Mouse (Mus musculus) liver, adult (tissue): Measurements from ENCODE around the gene Ksr2.

Experiments used
- GATA4 ChIP-seq: IDR thresholded peaks from 2 replicates; pipeline ENCODE4 v1.6.1; 2014; ENCODE audit warnings: mild to moderate bottlenecking, low read length; ENCODE audit not compliant: insufficient replicate concordance

The Ksr2 gene

GRCm38 (mm10) chr5:117413507-117414501, at the start of gene Ksr2:
Gene Ksr2, plus strand, starts transcription at chr5:117414000.
- no peak for TF ChIP-seq GATA4

GRCm38 (mm10) chr5:117364821-117365220, 49.0 kb upstream of the Ksr2 start:
- no peak for TF ChIP-seq GATA4

- TF ChIP-seq GATA4 = 0 out of 2 replicates have a peak, but pooled peaks have one; percentile 54
These were observed 47.8 kb upstream of the Ksr2 start for GRCm38 (mm10) chr5:117365904-117366561.

GRCm38 (mm10) chr5:117367206-117367605, 46.6 kb upstream of the Ksr2 start:
- TF ChIP-seq GATA4 = no peak

- no peak for TF ChIP-seq GATA4
These were observed 43.2 kb upstream of the Ksr2 start for GRCm38 (mm10) chr5:117370592-117370991.

- no peak for TF ChIP-seq GATA4
These were observed 40.4 kb upstream of the Ksr2 start for GRCm38 (mm10) chr5:117373418-117373817.

- no peak for TF ChIP-seq GATA4
These were observed 39.3 kb upstream of the Ksr2 start for GRCm38 (mm10) chr5:117374372-117375049.

GRCm38 (mm10) chr5:117376331-117376761, 37.5 kb upstream of the Ksr2 start:
- no peak for TF ChIP-seq GATA4

- no peak for TF ChIP-seq GATA4
These were observed 33.6 kb upstream of the Ksr2 start for GRCm38 (mm10) chr5:117380199-117380598.

- no peak for TF ChIP-seq GATA4
These were observed 32.0 kb upstream of the Ksr2 start for GRCm38 (mm10) chr5:117381785-117382184.

GRCm38 (mm10) chr5:117383198-117383597, 30.6 kb upstream of the Ksr2 start:
- TF ChIP-seq GATA4 = no peak

- no peak for TF ChIP-seq GATA4
These were observed 25.5 kb upstream of the Ksr2 start for GRCm38 (mm10) chr5:117388296-117388751.

- TF ChIP-seq GATA4 = no peak
These were observed 24.9 kb upstream of the Ksr2 start, which contains the start of gene Rfc5 for GRCm38 (mm10) chr5:117388877-117389276. Gene Rfc5, minus strand, starts transcription at chr5:117389047.

GRCm38 (mm10) chr5:117390895-117391294, 22.9 kb upstream of the Ksr2 start:
- TF ChIP-seq GATA4 = no peak

- no peak for TF ChIP-seq GATA4
These were observed 18.0 kb upstream of the Ksr2 start for GRCm38 (mm10) chr5:117395834-117396233.

- no peak for TF ChIP-seq GATA4
These were observed 17.2 kb upstream of the Ksr2 start for GRCm38 (mm10) chr5:117396596-117397014.

- TF ChIP-seq GATA4 = no peak
These were observed 16.4 kb upstream of the Ksr2 start for GRCm38 (mm10) chr5:117397371-117397770.
